Mouse (Mus musculus) heart, adult 18-20 months (tissue): ENCODE measurements around the gene Tbx18. TPM values are rescaled to one million over a fixed set of nuclear protein-coding genes. Genes with fewer than 3 reads are reported as not detected.
A peak's percentile ranks its signal among the peaks of the same experiment; 100 is the strongest.

Experiments used
- DNase-seq, 2 experiments: peaks; one replicate each; pipeline ENCODE4 v3.0.0; 2021 to 2022; ENCODE audit warnings: mixed read lengths in 1 of 2
- total RNA-seq, 2 experiments: library from RNA; stranded (reverse); gene quantifications; 2 replicates each; pipeline ENCODE4 v1.2.3; 2021

The Tbx18 gene
- total RNA-seq, 2 experiments from 2014 or later, result 3.7 to 4.6 TPM

- DNase-seq, result no peak
Measured at GRCm38 (mm10) chr9:87710360-87710759, 20.7 kb downstream of the Tbx18 start.

- peak; percentile 43 to 88 for DNase-seq
Measured at GRCm38 (mm10) chr9:87708151-87708550, 22.9 kb downstream of the Tbx18 start.

- DNase-seq, result no peak
Measured at GRCm38 (mm10) chr9:87702267-87702666, 28.8 kb downstream of the Tbx18 start.

GRCm38 (mm10) chr9:87686981-87687380 is 44.1 kb downstream of the Tbx18 start:
- DNase-seq, result no peak

- no peak for DNase-seq
Measured at GRCm38 (mm10) chr9:87682247-87682646, 48.8 kb downstream of the Tbx18 start.
